Mouse (Mus musculus) 3T3-L1 (cell line): Measurements from ENCODE around the gene Gm49340.
A peak's percentile ranks its signal among the peaks of the same experiment; 100 is the strongest.
"Not testable (repeated sequence)": the region's sequence is repeated elsewhere in the genome, so short reads cannot be mapped to it uniquely, and the experiment has no call there.

Experiments used
- DNase-seq: peaks from one replicate; pipeline ENCODE4 v3.0.0-alpha.2; 2015; ENCODE audit warnings: low read depth, low spot score

Gm49340 gene

GRCm38 (mm10) chr11:73329442-73329841 is at the start of gene Gm49340, which contains the start of the genes Aspa and Spata22:
Gene Gm49340, plus strand, starts transcription at chr11:73329741.
Gene Aspa, minus strand, starts transcription at chr11:73329596.
Gene Spata22, plus strand, starts transcription at chr11:73329741.
- no peak for DNase-seq

GRCm38 (mm10) chr11:73280710-73281109 is 48.8 kb upstream of the Gm49340 start:
- no peak for DNase-seq

GRCm38 (mm10) chr11:73281528-73282027 is 48.0 kb upstream of the Gm49340 start:
- peak; percentile 36 for DNase-seq

- no peak for DNase-seq
Measured at GRCm38 (mm10) chr11:73283369-73283768, 46.2 kb upstream of the Gm49340 start.

GRCm38 (mm10) chr11:73283926-73284325 is 45.6 kb upstream of the Gm49340 start:
- peak; percentile 81 for DNase-seq

GRCm38 (mm10) chr11:73284351-73284750 is 45.2 kb upstream of the Gm49340 start:
- DNase-seq, result peak; percentile 84

- no peak for DNase-seq
Measured at GRCm38 (mm10) chr11:73289621-73290020, 39.9 kb upstream of the Gm49340 start.

- DNase-seq, result no peak
Measured at GRCm38 (mm10) chr11:73303123-73303522, 26.4 kb upstream of the Gm49340 start.

GRCm38 (mm10) chr11:73315961-73316360 is 13.6 kb upstream of the Gm49340 start:
- no peak for DNase-seq

- peak; percentile 49 for DNase-seq
Measured at GRCm38 (mm10) chr11:73318581-73318980, 11.0 kb upstream of the Gm49340 start.

GRCm38 (mm10) chr11:73321064-73321463 is 8.5 kb upstream of the Gm49340 start:
- not testable (repeated sequence) for DNase-seq

GRCm38 (mm10) chr11:73323906-73324830 is 5.4 kb upstream of the Gm49340 start:
- peak; percentile 57 for DNase-seq

- peak; percentile 68 for DNase-seq
Measured at GRCm38 (mm10) chr11:73326485-73326886, 3.1 kb upstream of the Gm49340 start.

- DNase-seq, result no peak
Measured at GRCm38 (mm10) chr11:73327361-73327760, 2.2 kb upstream of the Gm49340 start.

- no peak for DNase-seq
Measured at GRCm38 (mm10) chr11:73333357-73333756, 3.8 kb downstream of the Gm49340 start.

- no peak for DNase-seq
Measured at GRCm38 (mm10) chr11:73336919-73337318, 7.4 kb downstream of the Gm49340 start.

- DNase-seq, result no peak
Measured at GRCm38 (mm10) chr11:73350483-73350882, 20.9 kb downstream of the Gm49340 start, which contains the start of gene Olfr20. Gene Olfr20, plus strand, starts transcription at chr11:73350783.

GRCm38 (mm10) chr11:73370946-73371345 is 41.4 kb downstream of the Gm49340 start, which contains the start of gene Olfr376:
Gene Olfr376, plus strand, starts transcription at chr11:73371246.
- no peak for DNase-seq

- DNase-seq, result peak; percentile 8
Measured at GRCm38 (mm10) chr11:73395374-73395773, 65.8 kb downstream of the Gm49340 start.

GRCm38 (mm10) chr11:73399514-73399913 is 70.0 kb downstream of the Gm49340 start, which contains the start of gene Olfr1:
Gene Olfr1, minus strand, starts transcription at chr11:73399614.
- peak; percentile 2 for DNase-seq
